Mouse (Mus musculus) large intestine, adult 2 months (tissue): ENCODE measurements around the gene Olfr1412. TPM values are rescaled to one million over a fixed set of nuclear protein-coding genes. Genes with fewer than 3 reads are reported as not detected.

ENCODE experiments used
- DNase-seq: peaks from one replicate; pipeline ENCODE4 v3.0.0-alpha.2; 2012; ENCODE audit warnings: low read depth, low spot score
- WGBS: fragments of 180-500 bp; shearing (Covaris S2); methylation state at CpG from one replicate; pipeline ENCODE4 v1.1.7; 2018; 5-methylcytosine and 5-hydroxymethylcytosine counted together
- polyA plus RNA-seq: library from polyadenylated mRNA; depleted of rRNA; stranded (reverse); fragments of >200 nt; gene quantifications from 2 replicates; pipeline ENCODE4 v1.2.3, GENCODE M21; 2012; rRNA removed

The Olfr1412 gene
- polyA plus RNA-seq, result not detected in 2 replicates

GRCm38 (mm10) chr1:92585479-92585878 lies at the start of gene Olfr1412:
Gene Olfr1412, plus strand, starts transcription at chr1:92585779.
- WGBS, result 83% methylated on average over 2 of the region's 2 CpGs
- no peak for DNase-seq

GRCm38 (mm10) chr1:92536972-92537371 lies 48.6 kb upstream of the Olfr1412 start:
- WGBS, result 31% methylated on average over 5 of the region's 5 CpGs
- no peak for DNase-seq

GRCm38 (mm10) chr1:92539071-92539470 lies 46.5 kb upstream of the Olfr1412 start:
- DNase-seq, result no peak
- 38% methylated on average over 2 of the region's 2 CpGs for WGBS

- no peak for DNase-seq
- WGBS, result 77% methylated on average over 2 of the region's 2 CpGs
These were observed 39.6 kb upstream of the Olfr1412 start for GRCm38 (mm10) chr1:92545929-92546328.

GRCm38 (mm10) chr1:92571022-92571421 lies 14.6 kb upstream of the Olfr1412 start, which contains the start of gene Olfr1413:
Gene Olfr1413, plus strand, starts transcription at chr1:92571322.
- no peak for DNase-seq
- WGBS, result 83% methylated on average over 3 of the region's 3 CpGs

GRCm38 (mm10) chr1:92594111-92594510 lies 8.5 kb downstream of the Olfr1412 start, which contains the start of gene Olfr1411:
Gene Olfr1411, plus strand, starts transcription at chr1:92594411.
- no peak for DNase-seq

- 38% methylated on average over 3 of the region's 3 CpGs for WGBS
- no peak for DNase-seq
These were observed 10.4 kb downstream of the Olfr1412 start for GRCm38 (mm10) chr1:92596019-92596418.

GRCm38 (mm10) chr1:92605482-92605881 lies 19.9 kb downstream of the Olfr1412 start, which contains the start of gene Olfr1410:
Gene Olfr1410, plus strand, starts transcription at chr1:92605782.
- WGBS, result 81% methylated on average over 1 of the region's 1 CpGs
- no peak for DNase-seq

GRCm38 (mm10) chr1:92607711-92608110 lies 22.1 kb downstream of the Olfr1412 start:
- WGBS, result 69% methylated on average over 4 of the region's 4 CpGs
- DNase-seq, result no peak

GRCm38 (mm10) chr1:92611008-92611407 lies 25.4 kb downstream of the Olfr1412 start:
- 3% methylated on average over 5 of the region's 5 CpGs for WGBS
- DNase-seq, result peak; percentile 4

GRCm38 (mm10) chr1:92613175-92613574 lies 27.6 kb downstream of the Olfr1412 start:
- DNase-seq, result no peak
- WGBS, result 37% methylated on average over 4 of the region's 4 CpGs

GRCm38 (mm10) chr1:92614516-92614915 lies 28.9 kb downstream of the Olfr1412 start:
- DNase-seq, result no peak
- 2% methylated on average over 1 of the region's 1 CpGs for WGBS

- no peak for DNase-seq
- 42% methylated on average over 1 of the region's 1 CpGs for WGBS
These were observed 30.5 kb downstream of the Olfr1412 start for GRCm38 (mm10) chr1:92616046-92616445.

GRCm38 (mm10) chr1:92617488-92617887 lies 31.9 kb downstream of the Olfr1412 start, which contains the start of gene Olfr12:
Gene Olfr12, plus strand, starts transcription at chr1:92617788.
- no peak for DNase-seq
- 49% methylated on average over 2 of the region's 2 CpGs for WGBS

GRCm38 (mm10) chr1:92618360-92618759 lies 32.8 kb downstream of the Olfr1412 start:
- 48% methylated on average over 4 of the region's 4 CpGs for WGBS
- no peak for DNase-seq

GRCm38 (mm10) chr1:92628227-92628626 lies 42.6 kb downstream of the Olfr1412 start:
- no peak for DNase-seq
- 50% methylated on average over 4 of the region's 4 CpGs for WGBS

GRCm38 (mm10) chr1:92632196-92632595 lies 46.6 kb downstream of the Olfr1412 start:
- WGBS, result 76% methylated on average over 5 of the region's 5 CpGs
- no peak for DNase-seq

- no peak for DNase-seq
- WGBS, result 54% methylated on average over 6 of the region's 6 CpGs
These were observed 47.4 kb downstream of the Olfr1412 start for GRCm38 (mm10) chr1:92632948-92633347.

- DNase-seq, result no peak
These were observed 48.1 kb downstream of the Olfr1412 start for GRCm38 (mm10) chr1:92633726-92634125.

GRCm38 (mm10) chr1:92634569-92634968 lies 49.0 kb downstream of the Olfr1412 start:
- DNase-seq, result no peak
- 56% methylated on average over 1 of the region's 1 CpGs for WGBS

More at GRCm38 (mm10) chr1:92633726-92634125, 48.1 kb downstream of the Olfr1412 start:
- 79% methylated on average over 8 of the region's 8 CpGs for WGBS

GRCm38 (mm10) chr1:92634976-92635599 lies 49.5 kb downstream of the Olfr1412 start:
- DNase-seq, result no peak
- 78% methylated on average over 4 of the region's 4 CpGs for WGBS
